Mouse (Mus musculus) layer of hippocampus, adult 9-10 months (tissue): ENCODE results near the gene Mrvi1.
A peak's percentile ranks its signal among the peaks of the same experiment; 100 is the strongest.

Experiments used
- DNase-seq: peaks from one replicate; pipeline ENCODE4 v3.0.0; 2022; ENCODE audit warnings: low spot score

The Mrvi1 gene

DNA sequence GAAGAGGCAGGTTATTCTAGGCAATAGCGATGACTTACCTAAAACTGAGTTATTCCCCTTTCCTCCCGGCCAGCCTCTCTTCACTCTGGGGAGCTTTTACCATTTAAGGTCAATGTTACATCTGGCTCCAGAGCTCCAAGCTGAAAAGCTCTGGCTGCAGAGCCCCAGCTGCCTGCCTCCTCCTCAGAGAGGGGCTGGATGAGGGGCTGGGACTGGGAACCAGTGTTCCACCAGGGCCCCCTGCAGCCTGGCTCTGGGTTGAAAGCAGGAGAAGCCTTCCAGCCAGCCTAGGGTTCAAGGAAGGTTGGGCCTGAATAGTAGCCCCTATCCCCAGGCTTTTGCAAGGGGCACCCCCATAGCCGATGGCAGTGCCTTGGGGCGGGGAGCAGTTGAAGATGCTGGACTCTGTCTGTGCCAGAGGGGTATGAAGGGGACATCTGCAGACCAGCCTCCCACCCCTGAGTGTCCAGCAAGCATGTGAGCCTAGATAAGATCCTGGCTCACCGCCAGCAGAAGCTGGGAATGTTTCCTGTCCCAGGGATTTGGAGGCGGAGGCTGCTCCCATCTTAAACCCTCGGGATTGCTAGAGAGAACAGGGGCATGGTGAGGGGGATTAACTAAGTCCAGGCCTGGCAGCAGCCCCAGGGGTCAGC is at the start of gene Mrvi1:
Gene Mrvi1, minus strand, starts transcription at position 409 of the 653 bp plus-strand sequence.
- DNase-seq = no peak

DNA sequence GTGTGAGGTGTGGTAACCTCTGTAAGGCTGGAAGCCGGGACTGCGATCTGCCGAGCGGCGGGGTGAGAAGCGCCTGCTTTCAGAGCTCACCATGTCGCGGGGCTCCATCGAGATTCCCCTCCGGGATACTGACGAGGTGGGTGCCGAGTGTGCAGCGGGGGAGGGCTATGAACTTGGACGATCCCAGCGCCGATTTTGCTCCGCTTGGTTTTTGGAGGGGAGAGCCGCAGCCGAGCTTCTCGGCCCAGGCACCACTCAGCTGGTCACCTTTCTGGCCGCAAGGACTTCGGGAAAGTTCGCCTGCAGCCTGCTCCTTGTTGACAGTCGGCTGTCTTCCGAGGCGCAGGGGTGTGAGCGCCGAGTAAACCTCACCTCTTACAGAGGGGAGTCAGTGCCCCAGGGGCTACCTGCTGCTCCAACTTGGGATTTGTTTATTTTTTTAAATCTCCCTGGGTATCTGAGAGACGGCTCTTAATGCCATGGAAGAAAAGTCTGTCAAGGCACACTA is 46.8 kb upstream of the Mrvi1 start:
- no peak for DNase-seq

DNA sequence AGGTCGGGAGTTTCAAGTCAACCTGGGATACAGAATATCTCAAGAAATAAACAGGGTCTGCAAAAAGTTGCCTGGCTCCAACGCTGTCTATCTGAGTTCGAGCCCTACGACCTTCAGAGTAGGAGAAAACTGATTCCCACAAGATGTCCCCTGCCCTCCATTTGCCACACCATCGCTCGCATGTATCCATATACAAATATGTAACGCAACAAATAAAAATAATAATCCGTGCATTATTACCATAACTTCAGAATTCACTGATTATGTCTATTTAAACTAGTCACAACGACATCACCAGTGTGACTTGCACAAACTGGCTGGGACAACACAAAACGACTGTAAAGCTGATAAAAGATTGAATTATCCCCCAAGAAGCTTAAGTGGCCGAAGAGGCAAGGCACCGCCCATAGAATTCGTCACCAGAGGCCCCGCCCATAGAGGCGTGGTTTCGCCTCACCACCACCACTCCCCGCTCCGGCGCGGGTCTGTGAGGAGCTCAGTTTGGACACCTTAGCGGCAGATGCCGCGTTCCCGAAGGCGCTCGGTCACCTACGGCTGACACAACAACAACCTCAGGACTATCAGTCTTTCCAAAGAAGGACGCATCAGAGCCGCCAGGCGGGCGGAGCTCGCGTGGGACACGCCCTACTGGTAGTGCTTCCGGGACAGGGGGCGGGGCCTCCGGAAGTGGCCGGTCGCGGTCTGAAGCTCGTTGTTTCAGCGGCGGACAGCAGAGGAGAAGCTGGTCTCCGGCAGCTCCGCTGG is 46.2 kb upstream of the Mrvi1 start, which contains the start of gene Ctr9:
Gene Ctr9, plus strand, starts transcription at position 671 of the 765 bp plus-strand sequence.
- peak; percentile 95 for DNase-seq

DNA sequence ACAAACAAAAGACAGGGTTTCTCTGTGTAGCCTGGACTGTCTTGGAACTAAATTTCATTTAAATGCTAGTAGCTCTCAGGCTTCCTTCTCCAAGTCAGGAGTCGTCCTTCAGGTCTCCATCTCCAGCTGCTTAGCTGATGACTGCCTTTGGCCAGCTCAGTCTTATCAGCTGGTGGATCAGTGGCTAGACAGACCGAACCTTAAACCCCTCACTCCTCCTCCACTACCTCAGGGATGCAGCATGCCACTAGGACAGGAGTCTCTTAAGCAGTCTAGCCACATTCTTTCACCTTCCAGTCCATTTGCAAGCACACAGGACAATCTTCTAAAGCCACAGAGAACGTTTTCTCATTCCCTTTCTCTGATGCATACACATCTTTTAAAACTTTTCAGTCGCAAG is 42.7 kb upstream of the Mrvi1 start:
- DNase-seq = no peak

DNA sequence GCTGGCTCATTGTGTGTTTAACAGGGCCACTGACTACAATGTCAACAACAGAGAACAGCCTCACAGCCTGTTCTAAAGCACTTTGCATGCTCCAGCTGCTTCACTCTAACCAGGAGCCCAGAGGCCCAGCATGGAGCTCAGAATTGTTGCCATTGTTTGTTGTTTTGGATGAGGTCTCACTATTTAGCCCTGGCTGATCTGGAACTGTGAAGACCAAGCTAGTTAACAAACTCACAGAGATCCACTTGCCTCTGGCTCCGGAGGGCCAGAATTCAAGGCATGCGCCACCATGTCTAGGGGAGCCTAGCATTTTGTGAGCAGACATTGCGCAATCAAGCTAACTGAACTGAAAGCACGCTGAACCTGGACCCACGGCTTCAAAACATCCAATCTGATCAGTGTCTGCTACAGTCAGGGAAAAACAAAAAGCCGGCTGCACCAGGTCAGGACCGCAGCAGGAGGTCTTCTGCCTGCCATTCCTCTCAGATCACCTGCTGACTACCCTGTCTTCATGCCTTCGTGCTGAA is 41.9 kb upstream of the Mrvi1 start:
- DNase-seq = no peak

DNA sequence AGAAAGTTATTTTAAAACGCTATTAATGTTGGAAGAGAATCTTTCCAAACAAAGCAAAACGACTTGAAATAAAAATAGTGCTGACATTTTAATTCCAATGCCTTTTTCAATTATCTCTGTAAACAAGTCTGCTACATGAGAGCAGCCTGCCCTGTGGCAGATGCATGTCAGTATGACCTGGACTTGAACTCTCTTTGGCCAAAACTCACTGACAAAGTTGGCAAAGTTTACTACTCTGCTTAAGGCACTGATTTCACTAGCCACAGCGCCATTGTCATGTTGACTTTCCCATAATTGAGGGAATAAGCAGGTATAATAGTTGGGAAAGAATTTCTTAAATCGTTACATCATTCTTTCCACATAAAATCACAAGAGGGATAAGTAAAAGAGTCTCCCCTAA is 38.6 kb upstream of the Mrvi1 start:
- DNase-seq = no peak

DNA sequence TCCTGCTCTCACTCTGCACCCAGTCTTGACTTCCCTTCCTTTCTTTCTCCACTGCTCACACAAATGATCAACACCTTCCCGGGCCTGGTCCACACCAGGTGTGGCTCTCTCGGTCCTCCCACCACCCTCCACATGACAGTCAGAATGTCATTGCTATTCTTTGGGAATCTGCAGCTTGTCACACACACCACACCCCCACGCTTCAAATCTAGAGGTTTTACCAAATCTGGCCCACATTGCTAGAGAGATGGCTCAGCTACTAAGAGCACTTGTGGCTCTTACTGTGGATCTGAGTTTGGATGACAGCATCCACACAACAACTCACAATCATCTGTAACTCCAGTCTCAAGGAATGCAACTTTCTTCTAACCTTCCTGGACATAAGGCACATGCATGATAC is 34.7 kb upstream of the Mrvi1 start:
- no peak for DNase-seq

DNA sequence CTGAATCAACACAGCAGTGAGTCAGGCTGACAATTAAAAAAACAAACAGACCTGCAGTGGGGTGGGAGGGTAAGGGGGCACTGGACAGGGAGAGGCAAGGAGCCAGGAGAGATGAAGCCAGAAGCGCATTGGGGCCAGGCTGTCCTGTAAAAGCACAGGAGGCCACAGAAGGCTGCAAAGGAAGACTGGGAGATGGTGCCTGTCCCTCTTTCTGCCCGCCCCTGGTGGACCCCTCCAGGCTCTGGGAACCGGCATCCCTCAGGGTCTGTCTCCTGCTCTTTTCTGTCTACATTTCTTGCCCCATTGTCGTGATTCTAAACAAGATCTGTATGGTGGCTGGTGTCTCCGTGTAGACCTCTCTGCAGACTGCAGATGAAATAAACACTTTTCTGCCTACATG is 33.5 kb upstream of the Mrvi1 start:
- DNase-seq = no peak

DNA sequence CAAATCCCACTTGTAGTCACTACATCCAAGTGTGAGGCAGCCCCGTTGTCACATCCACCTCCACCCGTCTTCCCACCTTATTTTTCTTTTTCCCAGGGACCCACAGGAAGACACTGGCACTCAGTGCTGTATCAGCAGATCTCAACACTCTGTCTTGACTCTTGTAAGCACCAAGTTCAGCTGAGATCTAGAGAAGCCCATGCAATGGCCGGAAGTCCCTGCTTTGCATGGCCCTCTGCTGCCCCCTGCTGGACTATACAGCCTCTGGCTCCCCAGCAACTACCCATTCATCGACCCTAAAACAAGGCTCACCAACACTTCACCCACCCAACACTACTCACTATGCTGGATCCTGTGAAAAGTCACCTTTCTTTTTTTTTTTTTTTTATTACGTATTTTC is 32.6 kb upstream of the Mrvi1 start:
- peak; percentile 77 for DNase-seq

DNA sequence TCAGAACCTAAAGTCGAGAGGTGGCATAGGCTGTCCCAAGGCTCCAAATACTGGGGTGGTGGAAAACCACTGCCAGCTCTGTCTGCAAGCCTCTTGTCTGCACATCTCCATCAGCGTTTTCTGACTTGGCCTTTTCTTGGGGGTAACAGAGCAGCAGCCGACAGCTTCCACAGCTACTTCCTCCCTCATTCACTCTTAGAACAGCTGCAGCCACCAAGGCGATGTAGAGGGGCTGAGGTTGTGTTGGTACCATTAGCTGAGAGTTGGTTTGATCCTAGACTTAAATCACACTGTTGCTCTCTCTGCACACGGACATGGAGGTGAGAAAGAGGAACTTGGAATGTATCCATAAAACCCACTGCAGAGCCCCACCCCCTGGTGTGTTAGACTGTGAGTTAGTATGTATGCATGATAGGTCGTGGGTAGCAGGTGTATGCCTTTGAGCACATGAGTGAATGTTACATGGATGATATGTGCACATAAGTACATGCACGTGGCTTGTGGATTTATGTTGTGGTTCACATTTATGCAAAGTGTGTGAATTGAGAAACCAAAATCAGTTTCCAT is 31.9 kb upstream of the Mrvi1 start:
- DNase-seq = no peak

DNA sequence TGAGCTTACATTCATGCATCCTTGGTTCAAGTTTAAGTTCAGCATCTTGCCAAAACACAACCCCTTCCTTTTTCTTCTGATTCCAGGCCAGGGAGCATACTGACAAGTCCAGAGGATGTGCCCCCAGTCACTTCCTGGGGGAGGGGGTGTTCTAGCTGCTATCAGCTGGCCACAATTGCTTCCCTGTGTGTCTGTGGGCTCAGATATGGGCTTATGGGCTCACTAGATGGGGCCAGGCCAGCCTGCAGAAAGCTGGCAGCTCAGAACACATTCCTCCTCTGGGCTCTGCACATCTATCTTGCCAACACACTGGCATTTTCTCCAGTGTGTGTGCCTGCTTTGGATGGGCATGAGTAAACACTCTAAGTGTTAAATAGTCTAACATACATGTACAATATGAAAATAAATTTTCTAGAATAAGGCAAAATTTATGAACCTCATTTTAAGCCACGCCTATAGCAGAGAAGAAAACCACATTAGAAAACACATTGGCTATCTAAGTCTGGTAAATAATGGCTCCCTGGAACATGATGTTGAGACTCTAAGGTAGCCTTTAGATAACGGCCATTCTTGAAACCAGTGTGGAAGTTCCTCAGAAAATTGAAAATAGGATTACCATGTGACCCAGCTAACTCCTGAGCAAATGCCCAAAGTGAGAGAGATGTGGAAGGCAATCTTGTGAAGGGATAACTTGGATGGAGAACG is 22.0 kb upstream of the Mrvi1 start:
- DNase-seq = no peak

DNA sequence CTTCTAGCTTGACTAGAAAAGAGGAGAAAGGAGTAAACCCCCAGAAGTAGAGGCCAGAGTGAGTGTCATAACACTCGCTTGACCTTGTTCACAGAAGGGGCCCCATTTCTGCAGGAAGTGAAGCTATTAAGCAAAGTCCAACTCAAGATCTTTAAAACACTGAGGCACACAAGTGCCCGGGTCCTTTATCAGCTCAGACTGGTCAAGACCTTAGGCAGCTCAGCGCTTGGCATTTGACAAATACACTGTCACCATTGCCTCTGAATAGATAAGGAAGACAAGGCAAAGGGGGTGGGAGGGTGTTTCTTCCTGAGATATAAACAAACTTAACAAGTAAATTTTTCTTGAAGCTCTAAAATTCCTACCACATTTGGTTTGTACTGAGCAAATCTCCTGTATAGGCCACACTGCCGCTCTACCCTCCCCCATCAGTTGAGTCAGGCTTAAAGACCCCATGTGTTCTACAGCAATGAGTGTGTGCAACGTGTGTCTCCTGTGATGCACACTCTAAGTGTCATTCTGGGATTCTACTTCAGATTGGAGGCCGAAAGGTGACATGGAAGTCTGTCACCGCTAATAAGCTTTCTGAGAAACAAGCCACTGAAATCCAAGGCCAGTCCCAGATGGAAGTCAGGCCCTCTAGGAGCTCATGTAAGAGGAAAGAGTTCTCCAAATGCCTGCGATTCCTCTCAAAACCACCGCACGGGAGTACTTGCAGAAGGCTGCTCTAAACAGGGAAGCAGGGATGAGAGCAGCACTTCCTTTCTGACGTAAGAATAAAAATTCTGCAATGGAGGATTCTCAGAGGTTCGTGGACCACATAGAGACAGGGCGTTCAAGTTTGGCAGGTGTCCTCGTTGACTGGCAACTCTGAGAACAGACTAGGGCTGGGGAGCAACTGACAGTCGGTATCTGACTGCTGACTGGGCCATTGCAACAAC is 16.9 kb upstream of the Mrvi1 start:
- no peak for DNase-seq

DNA sequence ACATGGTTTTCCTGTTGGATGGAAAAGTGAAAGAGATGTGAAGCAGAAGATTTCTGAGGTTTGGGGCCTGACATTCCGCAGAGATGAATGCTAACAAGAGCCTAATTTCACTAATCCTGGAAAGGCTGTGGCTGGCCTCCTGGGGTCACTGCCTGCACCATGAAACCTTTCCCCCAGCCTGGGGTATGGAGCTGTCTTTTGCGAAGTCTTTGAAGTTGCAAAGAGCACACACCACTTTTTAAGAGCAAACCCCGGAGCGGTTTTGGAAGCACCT is 8.9 kb upstream of the Mrvi1 start:
- no peak for DNase-seq

DNA sequence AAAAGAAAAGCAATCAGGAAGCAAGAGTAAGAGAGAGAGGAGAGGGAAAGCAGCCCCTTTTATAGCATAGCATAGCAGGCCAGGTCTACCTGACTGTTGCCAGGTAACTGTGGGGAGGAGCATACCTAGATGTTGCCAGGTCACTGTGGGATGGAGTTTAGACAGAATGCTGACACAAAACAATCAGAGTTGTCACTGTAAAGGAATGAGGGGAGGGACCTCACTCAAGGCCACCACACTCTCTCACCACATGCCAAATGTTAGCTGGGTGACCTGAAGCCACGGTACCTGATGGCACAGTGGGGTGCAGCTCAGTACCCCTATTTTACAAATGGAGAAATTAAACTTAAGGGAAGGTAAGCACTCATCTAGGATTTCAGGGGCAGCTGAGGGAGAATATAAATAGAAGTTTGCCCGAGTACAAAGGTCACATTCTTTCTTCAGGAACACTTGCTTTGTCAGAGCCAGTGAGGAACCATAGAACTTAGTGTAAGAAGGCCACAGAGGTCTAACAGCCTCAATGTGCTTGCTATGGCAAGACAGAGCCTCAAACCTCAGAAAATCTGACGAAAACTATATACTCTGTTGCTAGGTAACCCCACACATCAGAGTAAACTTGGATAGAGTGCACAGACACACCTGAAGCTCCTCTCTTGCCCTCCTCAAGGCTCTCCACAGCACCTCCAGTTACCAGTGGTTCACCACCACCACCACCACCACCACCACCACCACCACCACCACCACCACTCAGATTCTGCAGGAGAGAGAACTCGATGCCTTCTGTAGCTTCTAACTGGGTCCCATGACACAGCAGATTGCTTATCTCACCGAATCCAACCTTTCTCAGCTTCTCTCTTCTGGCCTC is 8.3 kb upstream of the Mrvi1 start:
- DNase-seq = no peak

DNA sequence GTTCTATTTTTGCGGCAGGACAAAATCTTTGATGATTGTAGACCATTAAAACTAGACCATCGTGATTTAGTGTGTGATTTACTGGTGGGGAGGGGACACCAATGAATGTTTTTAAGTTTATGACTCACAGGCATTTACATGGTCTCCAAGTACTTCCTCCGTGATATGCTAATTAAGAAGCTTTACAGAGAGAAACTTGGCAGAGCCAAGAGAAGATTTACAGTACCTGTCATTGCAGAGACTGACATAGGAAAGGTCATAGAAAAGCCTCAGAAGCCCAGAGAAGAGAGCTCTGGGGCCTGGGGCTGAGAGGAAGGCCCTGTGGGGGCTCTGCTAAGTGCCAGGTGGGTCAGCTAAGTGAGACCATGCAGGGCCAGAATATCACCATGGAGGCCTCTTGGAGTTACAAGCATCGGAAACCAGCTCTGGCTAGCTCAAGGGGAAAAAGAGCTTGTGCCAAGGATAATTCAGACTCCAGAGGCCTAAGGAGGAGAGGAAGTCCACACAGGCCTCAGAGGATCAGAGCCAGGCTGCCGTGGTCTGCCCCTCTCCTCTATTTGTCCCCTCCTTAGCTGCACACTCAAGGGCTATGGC is 7.1 kb upstream of the Mrvi1 start:
- no peak for DNase-seq

DNA sequence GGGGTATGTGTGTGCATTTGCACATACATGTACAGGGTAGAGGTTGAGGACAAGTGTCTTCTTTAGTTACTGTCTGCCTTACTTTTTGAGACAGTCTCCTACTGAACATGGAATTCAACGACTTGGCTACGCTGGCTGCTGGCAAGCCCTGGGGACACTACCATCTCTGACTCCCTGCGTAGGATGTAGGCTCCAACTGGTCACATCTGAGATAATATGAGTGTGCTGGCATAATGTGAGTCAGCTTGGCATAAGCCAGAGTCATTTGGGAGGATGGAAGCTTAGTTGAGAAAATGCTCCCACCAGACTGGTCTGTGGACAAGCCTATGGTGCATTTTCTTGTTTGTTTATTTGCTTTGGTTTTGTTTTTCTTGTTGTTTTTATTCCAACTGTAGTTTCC is 5.8 kb upstream of the Mrvi1 start:
- DNase-seq = peak; percentile 13

DNA sequence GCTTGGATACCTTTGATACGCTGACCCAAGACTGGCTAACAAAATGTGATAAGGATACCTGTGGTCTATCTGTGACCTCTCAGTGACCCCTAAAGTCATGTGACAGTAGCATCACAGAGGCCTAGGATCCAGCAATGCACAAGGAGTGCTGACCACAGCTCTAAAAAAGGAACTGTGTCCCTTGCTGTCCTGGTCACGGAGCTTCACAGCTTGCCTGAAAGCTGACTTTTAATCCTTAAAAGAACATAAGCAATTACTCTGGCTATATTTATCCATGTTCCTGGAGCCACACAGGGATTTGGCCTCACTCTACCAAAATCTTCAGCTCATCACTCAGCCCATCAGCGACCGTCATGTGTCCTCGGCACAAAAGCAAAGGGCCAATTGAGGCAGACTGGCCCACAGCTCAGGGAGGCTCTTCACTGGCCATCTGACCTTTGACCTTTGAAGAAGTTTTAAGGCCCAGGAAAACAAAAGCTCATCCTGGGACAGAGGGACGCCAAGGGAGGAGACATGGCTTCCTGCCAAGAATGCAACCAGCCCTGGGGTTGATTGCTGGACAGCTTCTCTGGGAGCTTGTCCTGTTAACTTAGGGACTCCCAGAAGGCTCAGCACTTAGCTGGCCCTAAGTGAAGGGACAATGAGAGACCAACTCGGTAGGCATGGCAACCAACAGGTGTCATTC is 3.5 kb upstream of the Mrvi1 start:
- no peak for DNase-seq

DNA sequence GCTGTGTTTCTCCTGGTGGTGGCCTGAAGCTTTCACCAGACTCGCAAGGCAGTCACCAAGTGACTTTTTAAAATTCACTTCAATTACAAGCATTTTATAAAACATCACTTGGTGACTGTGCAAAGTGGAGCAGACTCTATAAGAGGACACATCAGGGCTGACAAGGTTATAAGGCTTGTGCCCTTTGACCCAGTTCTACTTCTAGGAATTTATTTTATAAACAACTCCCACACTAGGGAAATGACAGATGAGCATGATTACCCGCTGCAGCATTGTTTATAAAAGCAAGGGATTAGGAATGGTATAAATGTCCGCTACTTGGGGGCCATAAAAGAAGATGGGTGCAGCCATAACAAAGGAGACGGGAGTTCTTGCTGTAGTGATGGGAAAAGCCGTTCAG is 1.4 kb upstream of the Mrvi1 start:
- no peak for DNase-seq

DNA sequence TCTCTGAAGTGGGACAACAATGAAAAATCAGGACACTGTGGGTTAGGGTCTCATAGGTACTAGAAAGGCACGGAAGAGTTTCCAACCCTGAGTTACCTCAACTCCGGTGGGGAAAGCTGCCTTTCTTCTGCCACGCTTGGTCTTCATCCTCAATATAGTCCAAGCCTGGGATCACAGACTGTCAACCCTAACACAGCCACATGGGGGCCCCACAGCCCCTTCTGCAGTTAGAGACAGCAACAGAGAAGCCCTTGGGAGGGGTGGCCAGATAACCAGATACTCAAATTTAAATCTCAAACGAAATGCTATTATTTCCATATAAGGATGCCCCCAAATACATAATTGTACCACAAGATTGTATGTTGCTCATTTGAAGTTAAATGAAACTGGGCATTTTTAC is 503 bp upstream of the Mrvi1 start:
- DNase-seq = peak; percentile 27

DNA sequence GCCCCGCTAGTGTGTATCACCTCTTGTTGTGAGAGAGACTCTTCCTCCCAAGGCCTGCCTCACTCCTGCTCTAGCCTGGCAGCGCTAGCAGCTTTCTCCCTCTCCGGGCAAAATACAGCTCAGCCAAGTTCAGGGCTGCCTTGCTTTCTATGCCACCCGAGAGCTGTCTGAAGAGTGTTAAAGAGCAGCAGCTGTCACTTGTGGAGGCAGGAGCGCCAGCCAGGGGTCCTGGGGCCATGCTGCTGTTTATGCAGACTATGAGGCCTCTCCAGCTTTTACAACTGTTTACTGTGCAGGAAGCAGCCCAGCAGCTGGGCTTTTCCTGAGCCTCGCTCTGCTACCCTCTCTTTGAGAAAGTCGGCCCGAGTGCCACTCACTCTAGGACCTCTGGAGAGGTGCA is 1.2 kb downstream of the Mrvi1 start:
- DNase-seq = no peak
